Mouse (Mus musculus) left cerebral cortex, postnatal 14 days (tissue): Measurements from ENCODE around the gene Adcy5. TPM values are rescaled to one million over a fixed set of nuclear protein-coding genes. Genes with fewer than 3 reads are reported as not detected.

Experiments
- DNase-seq, 2 experiments: peaks; one replicate each; pipeline ENCODE4 v3.0.0; 2021 to 2022; ENCODE audit warnings: low spot score in 2 of 2, mixed read lengths in 1 of 2
- intact Hi-C: fragments of 180-260 bp; cut with DNase I; formaldehyde crosslinking; loops from one replicate; pipeline ENCODE4 v1.15.1; 2025
- total RNA-seq, 2 experiments: library from RNA; stranded (reverse); gene quantifications; 2 replicates each; pipeline ENCODE4 v1.2.3; 2021

The Adcy5 gene
- total RNA-seq, 2 experiments from 2014 or later, result 87.4 to 95.7 TPM

GRCm38 (mm10) chr16:35239966-35240730, 85.5 kb downstream of the Adcy5 start:
- DNase-seq, result no peak

DNA sequence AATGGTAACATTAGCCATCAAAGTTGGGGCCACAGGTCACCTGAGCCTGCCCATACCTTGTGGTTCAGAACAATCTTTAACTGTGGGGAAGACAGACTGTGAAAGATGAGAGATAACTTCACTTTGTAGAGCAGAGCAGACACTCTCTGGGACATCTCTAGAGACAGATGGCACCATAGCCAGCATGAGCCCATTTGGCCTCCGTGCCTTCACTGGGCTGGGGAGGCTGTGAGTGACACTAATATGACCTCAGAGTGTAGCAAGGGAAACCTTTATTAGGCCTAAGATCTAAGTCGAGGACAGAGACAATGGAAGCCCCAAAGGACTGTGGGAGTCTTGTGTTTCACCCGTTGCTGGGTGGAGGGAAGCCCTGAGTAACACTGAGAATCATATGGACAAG, 92.7 kb downstream of the Adcy5 start:
- intact Hi-C loops, result no loop called here
- no peak for DNase-seq

More at GRCm38 (mm10) chr16:35239966-35240730, 85.5 kb downstream of the Adcy5 start:
- intact Hi-C loops, result no loop called here

GRCm38 (mm10) chr16:35248825-35249224, 94.1 kb downstream of the Adcy5 start:
- peak in 1 of 2 experiments; percentile 46 for DNase-seq
- intact Hi-C loops, result no loop called here

DNA sequence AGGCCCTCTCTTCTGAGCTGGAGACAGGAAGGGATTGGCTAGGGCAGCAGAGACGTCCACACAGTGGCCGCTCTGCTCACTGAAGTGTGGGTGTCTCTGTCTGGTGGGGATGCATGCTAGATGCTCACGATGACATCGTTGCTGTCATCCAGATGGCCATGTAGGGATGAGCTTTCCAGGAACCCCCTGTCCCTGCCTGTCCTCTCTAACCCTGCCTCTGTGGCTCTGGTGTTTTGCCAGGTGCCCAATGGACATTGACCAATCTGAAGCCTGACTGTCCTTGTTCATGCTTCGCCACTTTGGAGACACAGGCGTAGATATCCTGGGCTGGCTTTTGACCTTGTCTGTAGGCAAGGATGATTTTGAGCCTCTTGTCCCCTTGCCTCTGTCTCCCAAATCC, 95.1 kb downstream of the Adcy5 start:
- DNase-seq, result no peak
- intact Hi-C loops, result no loop called here

- intact Hi-C loops, result no loop called here
- no peak for DNase-seq
Observed at GRCm38 (mm10) chr16:35251690-35252089, 97.0 kb downstream of the Adcy5 start.

- peak in 1 of 2 experiments; percentile 36 for DNase-seq
- intact Hi-C loops, result no loop called here
Observed at GRCm38 (mm10) chr16:35252967-35253366, 98.3 kb downstream of the Adcy5 start.

GRCm38 (mm10) chr16:35255981-35256380, 101.3 kb downstream of the Adcy5 start:
- intact Hi-C loops, result no loop called here
- no peak for DNase-seq

DNA sequence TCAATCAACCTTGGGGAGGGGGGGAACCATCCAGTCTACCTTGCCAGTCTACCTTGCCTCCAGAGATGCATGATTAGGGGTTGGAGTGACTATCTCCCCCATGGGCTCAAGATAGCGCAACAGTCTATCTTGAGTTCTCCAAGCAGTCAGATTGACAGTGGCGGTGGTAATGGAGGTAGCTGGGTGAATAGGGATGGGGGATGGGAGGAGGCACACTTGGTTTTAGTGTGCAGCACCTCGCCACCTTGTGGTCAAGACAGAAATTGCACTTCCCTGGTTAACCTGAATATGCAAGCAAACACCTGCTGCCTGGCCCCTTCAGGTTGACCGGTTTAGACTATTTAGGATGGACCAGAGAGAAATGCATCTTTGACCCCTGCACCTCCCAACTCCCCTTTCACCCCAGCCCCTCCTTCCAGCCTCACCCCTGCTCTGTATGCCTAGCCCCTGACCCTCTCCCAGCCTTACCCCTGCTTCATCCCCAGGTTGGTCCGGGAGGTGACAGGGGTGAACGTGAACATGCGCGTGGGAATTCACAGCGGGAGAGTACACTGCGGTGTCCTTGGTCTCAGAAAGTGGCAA, 115.8 kb downstream of the Adcy5 start:
- intact Hi-C loops, result loop anchor here (1.0 to 5.0 kb wide), 3 partner anchors 116 to 213 kb away; partner anchors contain the start of gene Adcy5
- DNase-seq, result peak; percentile 93 to 95

DNA sequence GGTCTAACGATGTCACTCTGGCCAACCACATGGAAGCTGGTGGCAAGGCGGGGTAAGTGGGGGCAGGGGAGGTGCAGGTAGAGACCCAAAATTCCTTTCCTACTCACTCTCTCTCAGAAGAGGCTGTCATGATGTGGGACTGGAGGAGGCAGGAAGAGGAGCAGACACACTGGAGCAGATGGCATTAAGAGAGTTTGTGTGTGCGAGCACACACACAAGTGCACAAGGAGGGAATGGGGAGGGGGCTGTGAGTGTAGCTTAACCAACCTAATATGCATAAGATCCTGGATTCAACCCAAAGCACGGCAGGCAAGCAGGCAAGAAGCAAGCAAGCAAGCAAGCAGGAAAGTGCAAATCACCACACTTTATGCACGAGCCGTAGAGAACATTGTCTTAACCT, 116.3 kb downstream of the Adcy5 start:
- no peak for DNase-seq
- intact Hi-C loops, result loop anchor here (1.0 to 5.0 kb wide), 3 partner anchors 117 to 214 kb away; partner anchors contain the start of gene Adcy5

- no peak for DNase-seq
- intact Hi-C loops, result loop anchor here (5.0 kb wide), 1 partner anchor 214 kb away; no protein-coding TSS in a partner anchor
Observed at GRCm38 (mm10) chr16:35271572-35271971, 116.9 kb downstream of the Adcy5 start.

DNA sequence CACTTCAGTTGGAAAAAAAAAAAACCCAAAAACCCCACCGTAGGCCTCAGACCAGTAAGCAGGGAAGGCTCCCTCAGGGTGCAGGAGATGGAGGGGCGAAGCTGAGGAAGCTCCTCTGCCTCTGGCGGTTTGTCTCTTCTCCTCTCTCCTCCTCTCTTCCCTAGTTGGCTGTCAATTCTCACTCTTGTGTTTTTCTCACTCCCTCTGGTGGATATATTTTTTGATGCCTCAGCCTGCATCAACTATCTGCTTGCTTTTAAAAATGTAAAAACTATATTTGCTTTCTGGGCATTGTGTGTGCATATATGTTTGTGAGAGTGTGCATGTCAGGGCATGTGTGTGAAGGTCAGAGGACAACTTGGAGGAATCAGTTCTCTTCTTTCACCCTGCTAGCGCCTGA, 117.7 kb downstream of the Adcy5 start:
- peak; percentile 18 to 41 for DNase-seq
- intact Hi-C loops, result loop anchor here (5.0 kb wide), 1 partner anchor 215 kb away; no protein-coding TSS in a partner anchor

GRCm38 (mm10) chr16:35278166-35278565, 123.5 kb downstream of the Adcy5 start:
- intact Hi-C loops, result no loop called here
- DNase-seq, result no peak

DNA sequence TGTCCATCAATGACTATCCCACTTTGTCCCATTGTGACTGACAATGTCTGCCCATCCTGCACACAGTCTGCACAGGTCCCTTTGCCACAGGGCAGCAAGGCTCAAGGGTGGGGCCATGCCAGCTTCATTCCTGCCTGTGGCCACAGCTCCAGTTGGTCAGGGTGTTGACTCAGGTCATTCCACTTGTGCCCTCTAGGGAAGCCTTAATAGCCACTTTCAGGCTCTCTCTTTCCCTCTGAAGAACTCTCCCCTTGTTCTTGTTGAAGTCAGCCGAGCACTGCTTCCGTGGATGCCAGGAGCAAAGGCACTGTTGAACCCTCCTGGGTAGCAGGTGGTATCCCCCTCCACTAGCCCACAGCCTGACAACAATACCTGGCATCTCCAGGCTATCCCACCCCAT, 127.8 kb downstream of the Adcy5 start:
- DNase-seq, result no peak
- intact Hi-C loops, result no loop called here

- no peak for DNase-seq
- intact Hi-C loops, result no loop called here
Observed at GRCm38 (mm10) chr16:35285821-35286220, 131.1 kb downstream of the Adcy5 start.

DNA sequence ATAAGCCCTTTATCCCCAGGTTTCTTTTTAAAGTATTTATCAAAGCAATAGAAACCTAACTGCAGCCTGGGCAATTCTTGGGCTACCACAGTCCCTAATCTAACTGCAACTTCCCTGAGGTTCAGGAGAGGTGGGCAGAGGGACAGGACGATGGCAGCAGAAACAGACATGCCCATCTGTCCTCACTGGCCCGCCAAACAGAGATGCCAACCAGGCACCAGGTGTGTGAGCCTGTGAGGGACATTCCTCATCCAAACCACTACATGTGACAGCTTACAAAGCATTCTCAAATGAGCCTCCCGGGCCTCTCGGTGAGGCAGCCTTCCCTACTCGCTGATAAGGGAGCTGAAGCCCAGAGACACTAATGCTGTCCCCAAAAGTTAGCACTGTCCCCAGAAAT, 132.6 kb downstream of the Adcy5 start:
- intact Hi-C loops, result no loop called here

DNA sequence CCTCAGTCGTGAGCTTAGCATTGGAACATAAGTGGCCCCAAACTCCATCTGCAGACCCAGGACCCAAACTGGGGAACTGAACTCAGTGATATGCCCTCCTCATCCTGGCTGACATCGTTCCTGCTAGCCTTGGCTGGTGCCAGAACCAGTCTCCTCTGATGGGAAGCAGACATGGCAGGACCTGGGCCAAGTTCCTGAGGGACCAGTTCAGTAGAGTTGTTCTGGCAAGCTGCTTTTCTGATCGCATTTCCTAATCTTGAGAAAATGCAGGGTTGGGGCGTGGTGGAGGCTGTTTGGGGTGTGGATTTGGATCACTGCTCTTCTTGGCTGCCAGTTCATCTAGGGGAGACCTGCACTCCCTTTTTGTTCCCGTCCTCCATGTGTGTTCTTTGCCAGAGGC, 143.1 kb downstream of the Adcy5 start:
- intact Hi-C loops, result no loop called here
- no peak for DNase-seq

More for the DNA sequence above, 132.6 kb downstream of the Adcy5 start:
- no peak for DNase-seq

GRCm38 (mm10) chr16:35300156-35300555, 145.5 kb downstream of the Adcy5 start:
- intact Hi-C loops, result no loop called here
- no peak for DNase-seq

- intact Hi-C loops, result no loop called here
- no peak for DNase-seq
Observed at GRCm38 (mm10) chr16:35302441-35303280, 148.0 kb downstream of the Adcy5 start.

GRCm38 (mm10) chr16:35303721-35304120, 149.0 kb downstream of the Adcy5 start:
- DNase-seq, result no peak
- intact Hi-C loops, result no loop called here

GRCm38 (mm10) chr16:35304416-35304815, 149.7 kb downstream of the Adcy5 start:
- DNase-seq, result no peak
- intact Hi-C loops, result no loop called here
